Mouse (Mus musculus) urinary bladder, postnatal 25 days (tissue): ENCODE data around the gene Kcnh4.

Experiments
- DNase-seq: peaks from one replicate; pipeline ENCODE4 v3.0.0; 2022; ENCODE audit warnings: low spot score

The Kcnh4 gene

DNA sequence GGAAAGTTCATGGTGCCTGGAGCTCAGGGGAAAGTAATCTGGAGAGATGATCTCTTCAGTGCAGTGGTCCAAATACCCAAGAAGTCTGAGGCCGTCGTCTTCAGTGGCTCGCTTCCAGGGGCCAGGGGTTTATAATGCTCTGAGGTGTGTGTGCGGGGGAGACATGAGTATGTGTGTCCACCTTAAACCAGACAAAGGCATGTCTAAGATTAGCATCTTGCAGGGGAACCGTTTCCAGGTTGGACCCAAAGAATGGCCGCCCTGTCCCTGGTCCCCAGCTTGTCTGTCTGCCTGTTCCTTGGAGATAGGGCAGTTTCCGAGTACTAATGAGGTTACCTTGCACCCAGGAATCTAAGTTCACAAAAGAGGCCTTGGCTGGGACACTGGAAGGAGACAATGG, 3.1 kb upstream of the Kcnh4 start, which contains the start of gene Hcrt:
Hcrt (minus strand) TSS at position 101 of the 400 bp plus-strand sequence.
- no peak for DNase-seq

DNA sequence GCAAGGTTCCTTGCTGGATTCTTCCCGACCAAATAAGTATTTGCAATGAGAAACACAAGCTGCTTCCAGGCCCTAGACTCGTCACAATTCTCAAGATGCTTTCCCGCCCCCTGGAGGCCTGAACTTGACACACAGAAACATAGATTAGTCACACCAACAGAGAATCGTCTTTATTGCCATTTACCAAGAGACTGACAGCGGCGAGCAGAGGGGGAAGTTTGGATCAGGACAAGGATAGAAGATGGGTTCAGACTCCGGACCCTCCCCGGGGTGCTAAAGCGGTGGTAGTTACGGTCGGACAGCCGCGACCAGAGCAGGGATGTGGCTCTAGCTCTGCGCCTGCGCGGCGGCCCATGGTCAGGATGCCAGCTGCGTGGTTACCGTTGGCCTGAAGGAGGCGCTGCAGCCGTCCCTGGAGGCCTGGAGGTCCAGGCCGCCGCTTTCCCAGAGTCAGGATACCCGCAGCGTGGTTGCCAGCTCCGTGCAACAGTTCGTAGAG, 1.9 kb upstream of the Kcnh4 start:
- peak; percentile 79 for DNase-seq

GRCm38 (mm10) chr11:100758707-100759610, 783 bp downstream of the Kcnh4 start:
- DNase-seq, result peak; percentile 50

- DNase-seq, result no peak
Observed at GRCm38 (mm10) chr11:100757566-100757965, 2.2 kb downstream of the Kcnh4 start.

DNA sequence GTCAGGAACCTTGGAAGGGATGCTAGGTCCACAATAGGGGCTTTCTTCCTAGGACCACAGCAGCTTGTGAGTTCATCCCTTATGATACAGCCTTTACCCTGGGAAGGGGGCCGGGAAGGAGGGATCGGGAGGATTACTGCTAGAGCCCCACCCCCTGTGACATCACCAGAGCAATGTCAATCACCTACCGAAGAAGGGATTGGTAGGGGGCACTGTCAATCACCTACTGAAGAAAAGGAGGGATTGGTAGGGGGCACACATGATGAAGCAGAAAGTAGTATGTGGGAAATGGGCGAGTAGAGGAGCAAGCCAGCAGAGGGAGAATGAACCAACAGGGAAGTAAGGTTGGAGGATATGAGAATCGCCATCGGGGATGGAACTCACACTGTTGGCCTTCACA, 3.3 kb downstream of the Kcnh4 start:
- DNase-seq, result no peak

DNA sequence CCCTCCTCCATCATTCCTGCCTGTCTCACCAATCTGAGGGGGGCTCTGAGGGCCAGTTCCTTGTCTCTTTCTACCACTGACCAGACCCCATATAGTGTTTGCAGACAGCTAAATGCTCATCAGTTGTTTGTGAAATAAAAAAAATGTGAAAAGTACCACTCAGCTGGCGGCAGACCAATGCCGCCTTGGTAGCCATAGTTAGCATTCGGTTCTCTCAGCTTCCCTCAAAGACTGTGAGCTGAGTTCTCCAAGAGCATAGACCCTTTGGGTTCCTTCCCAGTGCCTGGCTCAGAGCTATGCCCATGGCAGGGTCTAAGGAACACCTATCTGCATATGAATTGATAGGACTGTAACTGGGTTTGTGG, 5.1 kb downstream of the Kcnh4 start:
- DNase-seq, result no peak

GRCm38 (mm10) chr11:100754021-100754692, 5.6 kb downstream of the Kcnh4 start:
- DNase-seq, result no peak

DNA sequence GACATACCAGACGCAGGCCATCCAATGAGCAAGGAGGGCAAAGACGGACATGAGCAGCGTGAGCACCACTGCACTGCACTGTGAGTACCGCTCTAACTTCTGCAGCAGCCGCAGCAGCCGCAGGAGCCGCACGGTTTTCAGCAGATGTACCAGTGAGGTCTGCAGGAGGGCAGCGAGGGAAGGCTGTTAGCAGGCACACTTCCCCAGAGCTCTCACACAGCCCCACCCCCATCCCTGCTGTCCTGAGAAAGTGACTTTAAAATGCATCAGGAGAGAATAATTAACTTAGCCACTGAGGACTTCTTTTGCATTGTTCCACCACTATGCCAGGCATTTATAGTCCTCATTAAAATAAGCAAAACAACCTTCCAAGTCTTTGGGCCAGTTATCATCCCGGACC, 7.4 kb downstream of the Kcnh4 start:
- no peak for DNase-seq

- no peak for DNase-seq
Observed at GRCm38 (mm10) chr11:100750127-100750526, 9.6 kb downstream of the Kcnh4 start.

GRCm38 (mm10) chr11:100749469-100749868, 10.3 kb downstream of the Kcnh4 start:
- no peak for DNase-seq

DNA sequence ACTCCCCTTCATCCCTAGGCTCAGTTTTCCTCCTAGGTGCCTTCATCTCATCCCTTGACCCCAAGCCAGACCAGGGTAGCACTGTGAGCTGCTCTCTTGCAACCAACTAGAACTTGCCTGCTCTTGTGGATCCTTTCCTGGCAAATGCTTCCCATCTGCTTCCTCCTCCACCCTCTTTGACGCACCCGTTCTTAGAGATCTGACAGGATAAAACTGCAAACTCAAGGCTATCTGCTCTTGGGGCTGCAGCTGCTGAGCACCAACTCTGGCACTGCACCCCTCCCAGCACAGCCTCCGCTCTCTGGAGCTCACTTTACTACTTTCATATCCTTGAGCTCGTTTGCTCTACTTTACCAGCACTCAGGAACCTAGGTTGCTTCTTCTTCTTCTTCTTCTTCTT, 11.1 kb downstream of the Kcnh4 start:
- no peak for DNase-seq

GRCm38 (mm10) chr11:100747114-100747513, 12.6 kb downstream of the Kcnh4 start:
- no peak for DNase-seq

- no peak for DNase-seq
Observed at GRCm38 (mm10) chr11:100746546-100746945, 13.2 kb downstream of the Kcnh4 start.

DNA sequence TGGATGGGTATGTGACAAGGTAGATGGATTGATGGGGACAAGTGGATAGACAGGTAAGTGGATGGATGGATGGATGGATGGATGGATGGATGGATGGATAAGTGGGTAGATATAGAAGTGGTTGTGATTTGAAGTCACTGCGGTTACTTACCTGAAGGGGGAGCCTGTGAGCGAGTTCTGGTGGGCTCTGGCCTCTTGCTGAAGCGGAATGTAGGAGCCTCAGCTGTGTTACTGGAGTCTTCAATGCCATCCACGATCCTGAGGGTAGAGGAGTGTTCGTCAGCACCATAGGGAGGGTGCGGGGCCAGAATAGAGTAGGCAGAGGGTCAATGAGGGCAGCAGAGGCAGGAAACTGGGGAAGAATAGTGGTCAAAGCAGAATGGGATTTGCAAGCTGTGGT, 14.7 kb downstream of the Kcnh4 start:
- DNase-seq, result no peak

- DNase-seq, result no peak
Observed at GRCm38 (mm10) chr11:100741348-100741747, 18.4 kb downstream of the Kcnh4 start.

DNA sequence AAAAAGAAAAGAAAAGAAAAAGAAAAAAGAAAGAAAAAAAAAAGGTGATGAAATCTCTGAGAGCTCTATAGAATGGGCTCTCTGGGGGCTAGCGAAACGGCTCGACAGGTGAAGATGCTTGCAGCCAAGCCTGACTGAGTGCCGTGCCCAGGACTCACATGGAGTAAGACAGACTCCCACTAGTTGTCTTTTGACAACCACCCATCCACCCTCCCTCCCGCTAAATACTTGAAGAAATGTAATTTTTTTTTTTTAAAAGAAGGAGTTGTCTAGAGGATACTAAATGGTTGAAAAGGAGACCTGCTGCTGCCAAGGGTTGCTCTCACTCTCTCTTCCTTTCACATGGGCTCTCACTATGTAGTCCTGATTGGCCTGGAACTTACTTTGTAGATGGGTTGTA, 21.0 kb downstream of the Kcnh4 start:
- DNase-seq, result no peak

DNA sequence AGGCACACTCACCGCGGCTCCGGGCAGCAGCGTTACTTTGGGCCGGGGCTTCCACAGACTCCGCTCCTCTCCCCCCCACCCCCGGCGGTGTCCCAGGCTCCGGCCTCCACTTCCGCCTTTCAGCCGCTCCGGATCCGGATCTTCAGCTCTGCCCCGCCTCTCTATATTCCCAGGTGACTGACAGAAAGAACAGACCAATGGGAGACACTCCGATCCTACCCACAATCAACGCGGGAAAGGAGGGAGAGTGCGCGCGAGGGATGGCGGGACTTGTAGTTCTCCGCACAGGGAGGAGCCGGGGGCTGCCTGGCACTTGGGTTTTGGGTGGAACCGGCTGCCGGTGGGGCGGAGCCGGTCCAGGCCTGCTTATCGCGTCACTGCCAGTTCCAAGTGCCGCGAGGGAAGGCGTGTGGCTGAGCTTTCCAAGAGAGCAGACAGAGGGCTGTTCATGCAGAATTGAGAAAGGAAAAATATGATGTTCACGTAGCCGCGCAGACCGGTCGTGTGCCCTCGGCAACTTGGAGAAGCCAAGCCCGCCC, 21.6 kb downstream of the Kcnh4 start, which contains the start of gene Rab5c:
Rab5c (minus strand) TSS at position 150 of the 539 bp plus-strand sequence.
- DNase-seq, result peak; percentile 93

DNA sequence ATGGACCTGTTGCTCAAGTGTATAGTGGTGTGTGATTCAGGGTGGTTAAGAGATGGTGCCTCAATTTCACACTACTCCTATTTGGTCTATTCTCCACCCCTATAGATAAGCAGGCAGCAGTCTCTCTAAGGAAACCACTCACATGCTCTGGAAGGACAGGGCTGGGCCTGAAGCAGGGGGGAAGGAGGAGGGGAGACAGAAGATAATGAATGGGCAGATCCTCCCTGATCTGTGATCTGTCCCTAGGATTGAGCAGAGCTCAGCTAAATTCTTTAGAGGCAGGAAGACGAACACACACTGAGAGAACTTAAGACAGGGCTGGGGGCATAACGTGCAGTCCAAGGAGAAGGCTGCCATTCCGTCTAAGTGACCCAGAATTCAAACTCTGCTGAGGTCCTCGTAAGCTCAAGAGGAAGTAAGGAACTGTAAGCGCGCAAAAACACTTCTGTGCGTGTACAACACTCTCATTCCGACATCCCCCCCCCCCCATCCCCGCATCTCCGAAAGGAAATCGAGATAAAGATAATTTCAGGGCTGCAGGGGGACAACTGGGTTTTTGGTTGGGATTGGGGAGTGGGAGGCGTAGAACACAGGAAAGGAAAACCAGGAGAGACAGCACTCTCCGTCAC, 22.5 kb downstream of the Kcnh4 start:
- no peak for DNase-seq

DNA sequence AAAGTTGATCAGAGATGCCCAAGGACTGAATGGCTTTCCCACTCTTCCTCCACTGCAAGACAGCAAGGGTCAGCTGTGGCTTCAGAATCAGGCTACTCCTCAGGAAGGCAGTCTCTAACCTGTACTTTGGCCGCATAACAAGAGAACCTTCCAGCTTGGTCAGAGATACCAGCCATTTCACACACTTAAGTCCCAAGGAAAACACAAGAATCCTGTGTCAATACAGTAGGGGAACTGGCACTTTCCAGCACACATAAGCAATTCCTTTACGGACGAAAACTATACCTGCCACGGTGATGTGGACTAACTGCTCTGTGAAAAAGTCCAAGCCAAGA, 23.0 kb downstream of the Kcnh4 start:
- no peak for DNase-seq

GRCm38 (mm10) chr11:100735954-100736745, 23.6 kb downstream of the Kcnh4 start:
- DNase-seq, result no peak

GRCm38 (mm10) chr11:100735134-100735865, 24.4 kb downstream of the Kcnh4 start:
- DNase-seq, result no peak
